Mouse (Mus musculus) lung, postnatal 0 days (tissue): Measurements from ENCODE around the gene Thsd7a.

Experiments
- CTCF ChIP-seq: IDR thresholded peaks from 2 replicates; pipeline ENCODE4 v1.5.1; 2016; ENCODE audit warnings: antibody characterized with exemption, mild to moderate bottlenecking
- EP300 ChIP-seq: IDR thresholded peaks from 2 replicates; pipeline ENCODE4 v1.6.1; 2016; ENCODE audit warnings: antibody characterized with exemption, mild to moderate bottlenecking, control low read depth

DNA sequence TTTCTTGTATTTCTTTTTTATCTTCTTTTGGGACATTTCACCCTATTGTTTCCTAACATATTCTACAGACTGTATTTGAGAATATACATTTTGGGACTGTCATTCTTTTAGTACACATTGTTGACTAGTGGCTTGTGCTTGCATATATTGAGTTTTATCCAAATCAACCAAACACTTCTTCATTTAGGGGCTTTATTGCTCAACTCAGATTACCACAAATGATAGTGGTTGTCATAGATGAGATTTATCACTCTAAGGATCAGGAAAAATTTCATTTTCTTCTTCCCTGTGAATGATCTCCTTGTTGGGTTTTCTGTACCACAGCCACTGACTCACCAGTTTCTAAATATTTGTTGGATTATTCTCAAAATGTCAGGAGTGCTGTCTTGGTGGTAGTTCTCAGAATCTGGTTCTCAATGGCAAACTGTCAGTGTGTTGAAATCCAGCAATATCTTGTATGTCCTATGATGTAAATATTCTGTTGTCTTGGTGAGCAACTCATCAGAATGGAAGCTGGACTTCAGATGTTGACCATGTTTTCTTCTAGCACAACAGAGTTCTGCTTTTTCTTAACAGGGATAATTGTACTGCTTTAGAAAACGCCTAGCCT, 294.2 kb downstream of the Thsd7a start:
- TF ChIP-seq CTCF: no peak
- TF ChIP-seq EP300: no peak
